In the genomic region with DNA sequence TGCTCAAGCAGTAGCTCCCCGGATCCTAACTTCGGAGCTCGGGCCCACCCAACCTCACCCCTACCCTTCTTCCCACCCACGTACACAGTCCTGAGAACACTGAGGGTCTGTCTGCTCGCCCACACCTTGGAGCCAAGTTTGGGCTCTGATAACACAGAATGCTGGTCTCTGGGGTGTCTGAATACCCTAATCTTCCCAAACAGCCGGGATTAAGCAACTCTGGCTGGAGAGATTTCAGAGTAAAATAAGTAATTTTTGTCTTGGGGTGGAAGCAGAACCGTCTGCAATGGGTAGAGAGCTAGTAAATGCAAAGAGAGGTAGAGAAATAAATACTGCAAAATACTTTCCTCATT, we compare ENCODE assay signal across 9 mouse cellular contexts. TPM values are rescaled to one million over a fixed set of nuclear protein-coding genes. Genes with fewer than 3 reads are reported as not detected.
DNase-seq lines count a peak whose midpoint lies in the region; ATAC-seq and TF ChIP-seq lines count a peak whose summit lies in the region.
"Had no signal": no experiment of that assay in that cellular context is flagged by ENCODE, and none has a peak within 500 bp of the region (broad histone marks: within the 10 kb centered on the region; RNA-seq: fewer than 3 reads in every experiment).

No protein-coding gene starts in this region.

- peaks cover 39% of the 10 kb centered on the region for H3K4me1 ChIP-seq in embryonic facial prominence, embryonic 13.5 days
- H3K4me1 ChIP-seq in limb, embryonic 10.5 days, result peaks cover 46% of the 10 kb centered on the region
- H3K4me1 ChIP-seq in neural tube, embryonic 14.5 days (ENCODE audit: control insufficient read depth, insufficient read depth, low read length), result peaks cover 20% of the 10 kb centered on the region; the same call in 1 of the 2 replicates

- 3% methylated on average over 7 of the region's 7 CpGs for WGBS in embryonic facial prominence, embryonic 13.5 days
- WGBS in limb, embryonic 10.5 days, result 6% methylated on average over 7 of the region's 7 CpGs
- 8% methylated on average over 7 of the region's 7 CpGs for WGBS in neural tube, embryonic 14.5 days

- H3K9ac ChIP-seq in embryonic facial prominence, embryonic 13.5 days, result peak overlapping the region; percentile 91
- H3K9ac ChIP-seq in neural tube, embryonic 14.5 days (replicated peaks; ENCODE audit: low read depth, low read length), result peak overlapping the region; percentile 83

- no peaks in the 10 kb centered on the region for H3K9me3 ChIP-seq in embryonic facial prominence, embryonic 13.5 days
- H3K9me3 ChIP-seq in limb, embryonic 10.5 days (replicated peaks), result no peaks in the 10 kb centered on the region
- no peaks in the 10 kb centered on the region for H3K9me3 ChIP-seq in neural tube, embryonic 14.5 days (ENCODE audit: control insufficient read depth, low read length)

- no peaks in the 10 kb centered on the region for H3K27me3 ChIP-seq in embryonic facial prominence, embryonic 13.5 days
- H3K27me3 ChIP-seq in limb, embryonic 10.5 days (ENCODE audit: low read depth, poor library complexity, severe bottlenecking), result 0 out of 2 replicates have a peak, but pooled peaks cover 4% of the 10 kb centered on the region
- no peaks in the 10 kb centered on the region for H3K27me3 ChIP-seq in neural tube, embryonic 14.5 days (ENCODE audit: control insufficient read depth, insufficient read depth, low read length)

- H3K36me3 ChIP-seq in embryonic facial prominence, embryonic 13.5 days, result peaks cover 45% of the 10 kb centered on the region
- H3K36me3 ChIP-seq in limb, embryonic 10.5 days, result peaks cover 46% of the 10 kb centered on the region
- peaks cover 24% of the 10 kb centered on the region; the same call in 1 of the 2 replicates for H3K36me3 ChIP-seq in neural tube, embryonic 14.5 days (ENCODE audit: control insufficient read depth, insufficient read depth, low read length)

- ATAC-seq in embryonic facial prominence, embryonic 13.5 days (ENCODE audit: insufficient number of reproducible peaks, insufficient read depth, low FRiP score, low TSS enrichment, low read depth), result no peak
- ATAC-seq in neural tube, embryonic 14.5 days (ENCODE audit: low read depth), result no peak

- no peak for DNase-seq in layer of hippocampus, adult 2 months (ENCODE audit: low spot score in 2 of 2)
- DNase-seq in layer of hippocampus, adult 8-10 months (ENCODE audit: low spot score in 2 of 2), result no peak
- no peak for DNase-seq in limb, embryonic 10.5 days (ENCODE audit: low spot score)
- DNase-seq in layer of hippocampus, postnatal 36 days, result no peak
- DNase-seq in frontal cortex, postnatal 25 days (ENCODE audit: low spot score in 2 of 2), result no peak
- DNase-seq in testis, postnatal 10 days (ENCODE audit: low spot score), result no peak

- no peak for TF ChIP-seq CTCF in layer of hippocampus, adult 2 months (conservative IDR thresholded peaks at IDR 0.05)

- H3K4me2 ChIP-seq in embryonic facial prominence, embryonic 13.5 days, result peak overlapping the region; percentile 84
- peak overlapping the region; percentile 98 for H3K4me2 ChIP-seq in neural tube, embryonic 14.5 days (ENCODE audit: low read depth, low read length)

- peak overlapping the region; percentile 90 for H3K27ac ChIP-seq in layer of hippocampus, adult 2 months
- peak overlapping the region; percentile 98 for H3K27ac ChIP-seq in embryonic facial prominence, embryonic 13.5 days
- H3K27ac ChIP-seq in limb, embryonic 10.5 days, result peak overlapping the region; percentile 98
- peak overlapping the region; percentile 85 for H3K27ac ChIP-seq in neural tube, embryonic 14.5 days (ENCODE audit: low read depth, low read length)

- peak overlapping the region; percentile 69 for H3K4me3 ChIP-seq in layer of hippocampus, adult 2 months
- H3K4me3 ChIP-seq in embryonic facial prominence, embryonic 13.5 days, result peak overlapping the region; percentile 77
- H3K4me3 ChIP-seq in limb, embryonic 10.5 days, result peak overlapping the region; percentile 78
- peak overlapping the region; percentile 76 for H3K4me3 ChIP-seq in neural tube, embryonic 14.5 days (ENCODE audit: low read depth, low read length)

RNA-seq across cellular contexts. Expression of a gene that starts 1.6 kb away (rescaled TPM):
- 10 to 100 TPM; 27.9 to 32.2 TPM for total RNA-seq in layer of hippocampus, adult 2 months (2021)
- total RNA-seq in layer of hippocampus, adult 8-10 months (2022), result 10 to 100 TPM; 30.3 to 40.9 (median 34.5) TPM
- polyA plus RNA-seq in embryonic facial prominence, embryonic 13.5 days (2015; fragmentation: Nextera tagmentation; extraction: Ambion mirVana), result 165 and 167 TPM in 2 replicates
- 190 and 236 TPM in 2 replicates for polyA plus RNA-seq in limb, embryonic 10.5 days (2016; fragmentation: Nextera tagmentation; extraction: Ambion mirVana)
- 66.5 and 73.8 TPM in 2 replicates for polyA plus RNA-seq in neural tube, embryonic 14.5 days (2014; fragmentation: Nextera tagmentation; extraction: Ambion mirVana)
- total RNA-seq in layer of hippocampus, postnatal 36 days (2021), result 10 to 100 TPM; 31.4 to 39.9 TPM

RNA-seq across cellular contexts. Expression of a gene that starts 29.3 kb away (rescaled TPM):
- total RNA-seq in layer of hippocampus, adult 2 months (2021), result 1 to 10 TPM in 1 of 2 experiments, under 1 TPM in 1; 0.34 to 1.4 TPM
- total RNA-seq in layer of hippocampus, adult 8-10 months (2022), result 1 to 10 TPM in 2 of 4 experiments, under 1 TPM in 2; 0.74 to 1.7 (median 0.91) TPM
- polyA plus RNA-seq in embryonic facial prominence, embryonic 13.5 days (2015; fragmentation: Nextera tagmentation; extraction: Ambion mirVana), result 0.44 and 1.1 TPM in 2 replicates
- 0.41 and 0.66 TPM in 2 replicates for polyA plus RNA-seq in limb, embryonic 10.5 days (2016; fragmentation: Nextera tagmentation; extraction: Ambion mirVana)
- polyA plus RNA-seq in neural tube, embryonic 14.5 days (2014; fragmentation: Nextera tagmentation; extraction: Ambion mirVana), result 0.47 and 0.66 TPM in 2 replicates
- total RNA-seq in layer of hippocampus, postnatal 36 days (2021), result under 1 TPM in 1 of 2 experiments, not detected in 1; 0.65 TPM
- total RNA-seq: hematopoietic stem cell, adult 5-6 weeks had no signal

RNA-seq across cellular contexts. Expression of a gene that starts 34.4 kb away (rescaled TPM):
- 10 to 100 TPM; 46.5 to 46.8 TPM for total RNA-seq in layer of hippocampus, adult 2 months (2021)
- total RNA-seq in layer of hippocampus, adult 8-10 months (2022), result 10 to 100 TPM; 45.7 to 46.6 (median 45.8) TPM
- 31.1 and 36.0 TPM in 2 replicates for polyA plus RNA-seq in embryonic facial prominence, embryonic 13.5 days (2015; fragmentation: Nextera tagmentation; extraction: Ambion mirVana)
- polyA plus RNA-seq in limb, embryonic 10.5 days (2016; fragmentation: Nextera tagmentation; extraction: Ambion mirVana), result 45.6 and 51.1 TPM in 2 replicates
- 24.1 and 27.4 TPM in 2 replicates for polyA plus RNA-seq in neural tube, embryonic 14.5 days (2014; fragmentation: Nextera tagmentation; extraction: Ambion mirVana)
- total RNA-seq in layer of hippocampus, postnatal 36 days (2021), result 10 to 100 TPM; 42.5 to 44.4 TPM

RNA-seq across cellular contexts. Expression of a gene that starts 56.1 kb away (rescaled TPM):
- total RNA-seq in layer of hippocampus, adult 2 months (2021), result not detected
- not detected for total RNA-seq in layer of hippocampus, adult 8-10 months (2022)
- not detected in 2 replicates for polyA plus RNA-seq in embryonic facial prominence, embryonic 13.5 days (2015; fragmentation: Nextera tagmentation; extraction: Ambion mirVana)
- polyA plus RNA-seq in limb, embryonic 10.5 days (2016; fragmentation: Nextera tagmentation; extraction: Ambion mirVana), result not detected in 2 replicates
- polyA plus RNA-seq in neural tube, embryonic 14.5 days (2014; fragmentation: Nextera tagmentation; extraction: Ambion mirVana), result not detected in 2 replicates
- total RNA-seq in layer of hippocampus, postnatal 36 days (2021), result not detected
- total RNA-seq: hematopoietic stem cell, adult 5-6 weeks had no signal
